Mouse (Mus musculus) bone marrow, adult 2 months (tissue): ENCODE data around the gene Ift27.

Experiments
- CTCF ChIP-seq: fragments of 200-500 bp; IDR thresholded peaks from 2 replicates; pipeline ENCODE4 v1.5.1; 2011; ENCODE audit warnings: low read length, control low read depth; ENCODE audit not compliant: control insufficient read depth, insufficient read depth
- POLR2A ChIP-seq: fragments of 200-500 bp; IDR thresholded peaks from 2 replicates; pipeline ENCODE4 v1.6.1; 2011; ENCODE audit warnings: low read depth, mild to moderate bottlenecking, control low read depth, low read length, borderline replicate concordance; ENCODE audit not compliant: control insufficient read depth

GRCm38 (mm10) chr15:78178397-78178796 lies 4.5 kb upstream of the Ift27 start:
- TF ChIP-seq POLR2A: 0 out of 2 replicates have a peak, but pooled peaks have one; percentile 26
- peak; percentile 94 for TF ChIP-seq CTCF
